7 mouse cellular contexts compared by ENCODE assay signal in genomic region chr11:5261508-5262392, GRCm38 (mm10). TPM values are rescaled to one million over a fixed set of nuclear protein-coding genes. Genes with fewer than 3 reads are reported as not detected.
DNase-seq lines count a peak whose midpoint lies in the region; ATAC-seq lines count a peak whose summit lies in the region.

Kremen1 (minus strand) TSS chr11:5261558.

- H3K36me3 ChIP-seq in intestine, embryonic 16.5 days (ENCODE audit: control insufficient read depth, insufficient read depth, low read length) = no peaks in the 10 kb centered on the region
- H3K36me3 ChIP-seq in midbrain, embryonic 11.5 days (ENCODE audit: control insufficient read depth, insufficient read depth, low read length) = no peaks in the 10 kb centered on the region

- intact Hi-C loops in left cerebral cortex, postnatal 36 days (cut with DNase I) = loop anchor here (2.0 to 5.0 kb wide), 2 partner anchors 17 to 79 kb away; no protein-coding TSS in a partner anchor

- peak within 1 kb of the TSS; percentile 80 for H3K4me2 ChIP-seq in intestine, embryonic 16.5 days (ENCODE audit: low read depth, low read length)
- H3K4me2 ChIP-seq in midbrain, embryonic 11.5 days = peak within 1 kb of the TSS; percentile 88

- WGBS in intestine, embryonic 16.5 days = 4% methylated on average over 43 of the region's 80 CpGs
- 3% methylated on average over 74 of the region's 80 CpGs for WGBS in midbrain, embryonic 11.5 days

- peak within 1 kb of the TSS; percentile 54 for H3K27ac ChIP-seq in intestine, embryonic 16.5 days (ENCODE audit: low read length)
- no peak within 1 kb of the TSS for H3K27ac ChIP-seq in midbrain, embryonic 11.5 days (ENCODE audit: low read depth, low read length)

- peak; percentile 95 for DNase-seq in adrenal gland, adult 2 months
- peak; percentile 81 for DNase-seq in embryo, embryonic 11.5 days (ENCODE audit: low read depth, low spot score)
- DNase-seq in gastrocnemius, postnatal 4 days (ENCODE audit: low spot score in 2 of 2) = peak; percentile 90 to 94
- DNase-seq in left cerebral cortex, postnatal 36 days (ENCODE audit: low spot score in 2 of 2) = peak; percentile 87 to 92
- peak; percentile 100 for DNase-seq in midbrain, embryonic 11.5 days (ENCODE audit: low spot score, missing footprints)
- peak; percentile 93 for DNase-seq in skeletal muscle tissue, adult 2 months (ENCODE audit: low read depth, low spot score)

- peak; percentile 99 for ATAC-seq in intestine, embryonic 16.5 days
- ATAC-seq in midbrain, embryonic 11.5 days (ENCODE audit: low FRiP score) = peak; percentile 97

- H3K4me3 ChIP-seq in intestine, embryonic 16.5 days (ENCODE audit: low read length) = peak within 1 kb of the TSS; percentile 93
- peak within 1 kb of the TSS; percentile 89 for H3K4me3 ChIP-seq in midbrain, embryonic 11.5 days (ENCODE audit: low read depth, low read length)

- peak within 1 kb of the TSS; percentile 93 for H3K9ac ChIP-seq in intestine, embryonic 16.5 days (ENCODE audit: low read depth, low read length)
- peak within 1 kb of the TSS; percentile 86 for H3K9ac ChIP-seq in midbrain, embryonic 11.5 days (ENCODE audit: low read length)

- peaks cover 10% of the 10 kb centered on the region for H3K4me1 ChIP-seq in intestine, embryonic 16.5 days (ENCODE audit: control insufficient read depth, insufficient read depth, low read length)
- H3K4me1 ChIP-seq in midbrain, embryonic 11.5 days (ENCODE audit: control insufficient read depth, insufficient read depth, low read length) = peaks cover 2% of the 10 kb centered on the region; the same call in 1 of the 2 replicates

- H3K9me3 ChIP-seq in intestine, embryonic 16.5 days (ENCODE audit: control insufficient read depth, low read length) = no peaks in the 10 kb centered on the region
- no peaks in the 10 kb centered on the region for H3K9me3 ChIP-seq in midbrain, embryonic 11.5 days (ENCODE audit: control insufficient read depth, low read length)

- no peaks in the 10 kb centered on the region for H3K27me3 ChIP-seq in intestine, embryonic 16.5 days (replicated peaks; ENCODE audit: control insufficient read depth, insufficient read depth, low read length)
- H3K27me3 ChIP-seq in midbrain, embryonic 11.5 days (ENCODE audit: control insufficient read depth, insufficient read depth, low read length) = peaks cover 3% of the 10 kb centered on the region; the same call in 1 of the 2 replicates

RNA-seq across cellular contexts. Expression of gene Kremen1, which starts in this region (rescaled TPM):
- 10 to 100 TPM; 15.8 to 24.6 TPM for total RNA-seq in adrenal gland, adult 2 months (2021)
- polyA plus RNA-seq in adrenal gland, adult 2 months (2012; rRNA removed) = 17.4 and 17.8 TPM in 2 replicates
- total RNA-seq in gastrocnemius, postnatal 4 days (2021) = 100 to 1,000 TPM in 1 of 2 experiments, 10 to 100 TPM in 1; 99.8 to 106 TPM
- 9.1 and 10.5 TPM in 2 replicates for polyA plus RNA-seq in intestine, embryonic 16.5 days (2015; fragmentation: Nextera tagmentation; extraction: Ambion mirVana)
- total RNA-seq in left cerebral cortex, postnatal 36 days (2021) = 10 to 100 TPM; 13.7 to 15.8 TPM
- polyA plus RNA-seq in midbrain, embryonic 11.5 days (2014; fragmentation: Nextera tagmentation; extraction: Ambion mirVana) = 4.9 and 6.9 TPM in 2 replicates
